Mouse (Mus musculus): ENCODE data around the gene Itga10. TPM values are rescaled to one million over a fixed set of nuclear protein-coding genes. Genes with fewer than 3 reads are reported as not detected.
A peak's percentile ranks its signal among the peaks of the same experiment; 100 is the strongest.

The Itga10 gene
- 4.7 and 5.1 TPM in 2 replicates for polyA plus RNA-seq (2012; rRNA removed)

DNA sequence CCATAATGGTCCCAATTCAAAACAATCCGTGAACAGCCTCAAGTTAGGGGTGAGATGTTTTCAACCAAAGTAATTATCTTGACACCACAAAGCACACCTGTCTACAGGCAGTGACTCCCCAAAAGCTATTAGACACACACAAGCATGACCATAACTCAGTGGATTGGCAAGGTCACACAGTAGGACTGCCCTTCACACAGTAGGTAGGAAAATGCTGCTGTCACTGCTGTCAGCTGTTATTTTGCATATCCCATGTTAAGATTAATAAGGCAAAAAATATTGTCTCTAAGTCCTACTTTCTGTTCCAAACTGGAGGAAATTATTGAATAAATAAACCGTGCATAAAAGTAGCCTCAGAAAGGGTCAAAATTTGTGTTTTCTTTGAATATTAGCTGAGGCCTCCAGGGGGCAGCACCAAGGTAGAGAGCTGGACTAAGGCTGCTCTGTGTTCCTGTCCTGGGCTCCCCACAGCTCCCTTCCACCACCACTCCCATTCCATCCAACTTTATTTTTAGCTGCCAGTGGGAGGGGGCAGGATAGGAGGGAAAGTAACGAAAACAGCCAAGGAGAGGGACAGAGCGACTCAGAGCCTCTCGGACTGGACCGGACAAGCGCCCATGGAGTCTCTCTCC, at the start of gene Itga10:
Gene Itga10 (plus strand): TSS at position 567 of the 632 bp plus-strand sequence.
- 48% methylated on average over 7 of the region's 7 CpGs for WGBS
- DNase-seq: peak in 1 of 2 experiments; percentile 33
- Histone ChIP-seq H3K27me3 (ENCODE audit: control insufficient read depth, insufficient read depth, low read length) (no peaks in the 10 kb centered on the region), H3K27ac (ENCODE audit: insufficient read depth, low read length) (no peak within 1 kb of the TSS), H3K4me3 (replicated peaks; ENCODE audit: insufficient read depth, low read depth, low read length) (no peak within 1 kb of the TSS), H3K4me1 (ENCODE audit: control insufficient read depth, insufficient read depth, low read length) (no peaks in the 10 kb centered on the region)
- no peak for TF ChIP-seq POLR2A (IDR thresholded peaks at IDR 0.05; ENCODE audit: borderline replicate concordance, insufficient read depth, low read length)
- peak; percentile 52; the same call in 1 of the 2 replicates for TF ChIP-seq CTCF (IDR thresholded peaks at IDR 0.05; ENCODE audit: borderline replicate concordance, insufficient read depth, low read depth, low read length)

GRCm38 (mm10) chr3:96595661-96596060, 49.7 kb upstream of the Itga10 start:
- Histone ChIP-seq H3K4me3 (replicated peaks; ENCODE audit: insufficient read depth, low read depth, low read length) (peak overlapping the region; percentile 73), H3K27ac (ENCODE audit: insufficient read depth, low read length) (peak overlapping the region; percentile 99), H3K4me1 (ENCODE audit: control insufficient read depth, insufficient read depth, low read length) (peaks cover 18% of the 10 kb centered on the region), H3K27me3 (ENCODE audit: control insufficient read depth, insufficient read depth, low read length) (no peaks in the 10 kb centered on the region)
- TF ChIP-seq POLR2A (IDR thresholded peaks at IDR 0.05; ENCODE audit: borderline replicate concordance, insufficient read depth, low read length): no peak
- TF ChIP-seq CTCF (IDR thresholded peaks at IDR 0.05; ENCODE audit: borderline replicate concordance, insufficient read depth, low read depth, low read length): no peak
- WGBS: 8% methylated on average over 6 of the region's 6 CpGs
- peak; percentile 59 to 76 for DNase-seq

DNA sequence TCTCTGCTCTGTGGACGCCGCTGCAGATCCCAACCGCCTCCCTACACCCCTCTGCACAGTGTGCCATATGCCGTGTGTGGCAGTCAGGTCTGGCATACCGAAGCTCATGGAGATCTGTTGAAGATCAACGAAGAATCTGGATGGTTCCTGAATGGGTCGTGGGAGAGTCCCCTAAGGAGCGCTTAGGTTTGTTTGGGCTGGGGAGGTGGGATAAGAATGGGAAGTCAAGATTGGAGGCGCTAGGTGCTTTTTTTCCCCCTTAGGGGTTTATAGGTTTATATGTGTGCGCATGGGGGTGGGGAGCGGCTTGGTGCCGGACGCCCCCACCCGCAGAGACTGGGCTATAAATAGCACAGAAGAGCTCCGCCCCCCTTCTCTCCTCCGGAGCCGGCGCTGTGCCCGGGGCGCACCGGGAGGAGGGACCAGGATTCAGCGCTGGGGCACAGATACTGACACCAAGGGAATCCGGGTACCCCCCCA, 49.1 kb upstream of the Itga10 start, which contains the start of gene Ankrd34a:
Gene Ankrd34a (plus strand): TSS at position 409 of the 480 bp plus-strand sequence.
- under 1% methylated on average over 23 of the region's 23 CpGs for WGBS
- no peaks in the 10 kb centered on the region for H3K27me3 ChIP-seq (ENCODE audit: control insufficient read depth, insufficient read depth, low read length)
- H3K27ac ChIP-seq (ENCODE audit: insufficient read depth, low read length): peak within 1 kb of the TSS; percentile 99
- H3K4me1 ChIP-seq (ENCODE audit: control insufficient read depth, insufficient read depth, low read length): peaks cover 18% of the 10 kb centered on the region
- peak; percentile 92 to 93 for DNase-seq
- TF ChIP-seq POLR2A (IDR thresholded peaks at IDR 0.05; ENCODE audit: borderline replicate concordance, insufficient read depth, low read length) (peak; percentile 35; the same call in 1 of the 2 replicates), CTCF (IDR thresholded peaks at IDR 0.05; ENCODE audit: borderline replicate concordance, insufficient read depth, low read depth, low read length) (no peak)
- peak within 1 kb of the TSS; percentile 73 for H3K4me3 ChIP-seq (replicated peaks; ENCODE audit: insufficient read depth, low read depth, low read length)

DNA sequence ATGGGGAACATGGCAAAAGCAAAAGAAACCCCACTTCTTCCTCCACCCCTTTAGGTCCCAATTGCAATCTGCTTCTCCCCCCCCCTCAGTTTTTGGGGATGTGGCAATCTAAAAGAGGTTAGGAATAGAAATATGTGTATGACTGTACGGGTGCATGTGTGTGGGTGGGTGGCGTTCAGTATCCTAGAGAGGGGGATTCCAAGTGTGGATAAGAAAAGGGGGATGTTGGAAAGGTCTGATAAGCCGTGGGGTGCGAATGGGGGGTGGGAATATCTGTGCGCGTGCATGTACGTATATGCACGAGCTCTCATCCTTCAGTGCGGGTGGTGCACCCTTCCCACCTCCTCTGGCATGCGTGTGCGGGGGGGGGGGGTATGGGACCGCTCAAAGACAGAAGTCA, 48.5 kb upstream of the Itga10 start:
- peak overlapping the region; percentile 99 for H3K27ac ChIP-seq (ENCODE audit: insufficient read depth, low read length)
- H3K27me3 ChIP-seq (ENCODE audit: control insufficient read depth, insufficient read depth, low read length): no peaks in the 10 kb centered on the region
- peak; percentile 53 to 58 for DNase-seq
- TF ChIP-seq POLR2A (IDR thresholded peaks at IDR 0.05; ENCODE audit: borderline replicate concordance, insufficient read depth, low read length) (no peak), CTCF (IDR thresholded peaks at IDR 0.05; ENCODE audit: borderline replicate concordance, insufficient read depth, low read depth, low read length) (no peak)
- H3K4me3 ChIP-seq (replicated peaks; ENCODE audit: insufficient read depth, low read depth, low read length): peak overlapping the region; percentile 73
- peaks cover 18% of the 10 kb centered on the region for H3K4me1 ChIP-seq (ENCODE audit: control insufficient read depth, insufficient read depth, low read length)
- WGBS: under 1% methylated on average over 12 of the region's 12 CpGs

- Histone ChIP-seq H3K27ac (ENCODE audit: insufficient read depth, low read length) (peak overlapping the region; percentile 99), H3K4me1 (ENCODE audit: control insufficient read depth, insufficient read depth, low read length) (peaks cover 15% of the 10 kb centered on the region), H3K27me3 (ENCODE audit: control insufficient read depth, insufficient read depth, low read length) (no peaks in the 10 kb centered on the region), H3K4me3 (replicated peaks; ENCODE audit: insufficient read depth, low read depth, low read length) (peak overlapping the region; percentile 73)
- peak; percentile 64 to 75 for DNase-seq
- under 1% methylated on average over 40 of the region's 40 CpGs for WGBS
- TF ChIP-seq CTCF (IDR thresholded peaks at IDR 0.05; ENCODE audit: borderline replicate concordance, insufficient read depth, low read depth, low read length) (no peak), POLR2A (IDR thresholded peaks at IDR 0.05; ENCODE audit: borderline replicate concordance, insufficient read depth, low read length) (peak; percentile 45; the same call in 1 of the 2 replicates)
Measured at GRCm38 (mm10) chr3:96597435-96597891, 47.9 kb upstream of the Itga10 start.

DNA sequence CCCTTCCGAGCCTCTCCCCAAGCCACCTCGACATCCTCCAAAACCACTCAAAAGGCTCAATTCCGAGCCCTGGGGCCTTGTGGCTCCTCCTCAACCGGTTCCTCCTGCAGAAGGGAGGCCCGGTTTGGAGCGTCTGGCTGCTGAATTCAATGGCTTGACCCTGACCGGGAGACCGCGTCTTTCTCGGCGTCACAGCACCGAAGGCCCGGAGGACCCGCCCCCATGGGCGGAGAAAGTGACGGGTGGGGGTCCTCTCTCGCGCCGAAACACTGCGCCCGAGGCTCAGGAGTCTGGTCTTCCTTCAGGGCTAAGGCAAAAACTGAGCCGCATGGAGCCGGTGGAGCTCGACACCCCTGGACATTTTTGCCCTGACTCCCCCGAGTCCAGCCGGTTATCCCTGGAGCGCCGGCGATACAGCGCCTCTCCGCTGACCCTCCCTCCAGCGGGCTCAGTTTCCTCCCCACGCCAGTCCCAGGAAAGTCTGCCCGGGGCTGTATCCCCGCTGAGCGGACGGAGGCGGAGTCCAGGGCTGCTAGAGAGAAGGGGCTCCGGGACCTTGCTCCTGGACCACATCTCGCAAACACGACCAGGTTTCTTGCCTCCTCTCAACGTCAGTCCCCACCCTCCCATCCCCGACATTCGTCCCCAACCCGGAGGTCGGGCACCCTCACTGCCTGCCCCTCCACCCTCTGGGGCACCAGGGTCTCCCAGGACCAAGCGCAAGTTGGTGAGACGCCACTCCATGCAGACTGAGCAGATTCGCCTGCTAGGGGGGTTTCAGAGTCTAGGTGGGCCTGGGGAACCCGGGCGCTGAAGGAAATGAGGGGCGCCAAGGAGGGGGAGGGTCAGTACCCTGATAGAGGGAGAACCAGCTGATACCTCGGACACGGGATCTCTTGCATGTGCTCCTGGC, 47.0 kb upstream of the Itga10 start:
- H3K27me3 ChIP-seq (ENCODE audit: control insufficient read depth, insufficient read depth, low read length): no peaks in the 10 kb centered on the region
- peak overlapping the region; percentile 73 for H3K4me3 ChIP-seq (replicated peaks; ENCODE audit: insufficient read depth, low read depth, low read length)
- no peak for TF ChIP-seq CTCF (IDR thresholded peaks at IDR 0.05; ENCODE audit: borderline replicate concordance, insufficient read depth, low read depth, low read length)
- 0 out of 2 replicates have a peak, but pooled peaks have one; percentile 22 for TF ChIP-seq POLR2A (IDR thresholded peaks at IDR 0.05; ENCODE audit: borderline replicate concordance, insufficient read depth, low read length)
- peak; percentile 73 to 77 for DNase-seq
- 5% methylated on average over 54 of the region's 54 CpGs for WGBS
- peaks cover 16% of the 10 kb centered on the region for H3K4me1 ChIP-seq (ENCODE audit: control insufficient read depth, insufficient read depth, low read length)
- peak overlapping the region; percentile 99 for H3K27ac ChIP-seq (ENCODE audit: insufficient read depth, low read length)

GRCm38 (mm10) chr3:96599069-96599393, 46.4 kb upstream of the Itga10 start:
- Histone ChIP-seq H3K4me3 (replicated peaks; ENCODE audit: insufficient read depth, low read depth, low read length) (peak overlapping the region; percentile 30), H3K27ac (ENCODE audit: insufficient read depth, low read length) (no peak overlapping the region), H3K27me3 (ENCODE audit: control insufficient read depth, insufficient read depth, low read length) (no peaks in the 10 kb centered on the region), H3K4me1 (ENCODE audit: control insufficient read depth, insufficient read depth, low read length) (peaks cover 22% of the 10 kb centered on the region)
- WGBS: 53% methylated on average over 8 of the region's 8 CpGs
- peak in 1 of 2 experiments; percentile 44 for DNase-seq
- TF ChIP-seq POLR2A (IDR thresholded peaks at IDR 0.05; ENCODE audit: borderline replicate concordance, insufficient read depth, low read length): 0 out of 2 replicates have a peak, but pooled peaks have one; percentile 9
- no peak for TF ChIP-seq CTCF (IDR thresholded peaks at IDR 0.05; ENCODE audit: borderline replicate concordance, insufficient read depth, low read depth, low read length)
